Mouse (Mus musculus): ENCODE measurements around the gene Ccdc62. TPM values are rescaled to one million over a fixed set of nuclear protein-coding genes. Genes with fewer than 3 reads are reported as not detected.

Gene Ccdc62
- 1 to 10 TPM in 1 of 2 experiments, under 1 TPM in 1; 0.86 to 1.5 TPM for total RNA-seq (2023)

DNA sequence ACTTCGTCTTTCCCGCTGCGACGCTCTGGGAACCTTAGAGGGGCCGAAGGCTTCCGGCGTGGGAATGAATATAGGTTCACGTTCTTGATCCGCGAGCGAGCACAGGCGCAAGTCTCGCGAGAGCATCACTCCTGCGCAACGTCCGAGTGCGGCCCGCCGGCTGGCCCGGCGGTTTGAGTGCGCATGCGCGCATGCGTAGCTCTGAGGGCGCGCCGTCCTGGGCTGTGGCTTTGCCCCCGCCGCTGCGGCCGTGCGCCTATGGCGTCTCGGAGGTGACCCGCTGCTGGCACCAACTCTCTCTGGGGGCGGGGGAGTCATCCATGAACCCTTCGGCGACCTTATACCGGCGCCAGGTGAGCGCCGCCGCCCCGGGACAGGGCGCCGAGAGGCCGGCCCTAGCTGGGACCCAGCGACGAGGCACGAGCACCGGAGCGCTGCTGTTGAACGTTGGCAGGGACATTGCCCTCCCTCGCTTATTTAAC lies at the start of gene Ccdc62:
TSS of gene Ccdc62 (plus strand) at position 172 of the 482 bp plus-strand sequence.

DNA sequence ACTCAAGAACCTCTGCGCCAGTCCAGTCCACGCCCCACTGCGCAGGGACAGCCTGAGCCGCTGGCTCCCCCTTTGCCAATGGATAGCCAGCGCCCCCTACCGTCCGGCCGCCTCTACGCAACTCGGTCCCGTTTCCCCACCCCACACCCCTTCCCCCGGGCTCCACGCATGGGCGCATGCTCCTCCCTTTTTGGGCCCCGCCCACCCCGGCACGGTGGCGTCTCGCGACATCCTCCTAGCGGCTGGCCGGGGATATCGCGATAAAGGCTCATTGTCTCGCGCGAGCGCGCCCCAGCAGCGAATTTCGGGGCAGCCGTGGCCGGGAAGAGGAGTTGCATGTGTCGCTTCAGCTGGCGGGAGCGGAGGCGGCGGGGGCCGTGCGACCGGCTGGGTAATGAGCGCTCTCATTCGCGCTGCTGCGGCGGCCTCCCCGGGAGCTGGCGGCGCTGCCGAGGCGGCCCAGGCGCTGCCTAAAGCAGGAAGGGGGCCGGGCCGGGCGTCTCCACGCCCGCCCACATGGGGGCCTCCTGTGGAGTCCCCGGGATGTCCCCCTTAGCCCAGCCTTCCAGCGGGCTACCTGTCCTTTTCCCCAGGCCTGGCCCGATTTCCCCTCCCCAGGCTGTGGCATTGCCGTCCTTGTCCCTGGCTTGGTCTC lies 23.4 kb upstream of the Ccdc62 start, which contains the start of gene Denr:
TSS of gene Denr (plus strand) at position 200 of the 655 bp plus-strand sequence.

DNA sequence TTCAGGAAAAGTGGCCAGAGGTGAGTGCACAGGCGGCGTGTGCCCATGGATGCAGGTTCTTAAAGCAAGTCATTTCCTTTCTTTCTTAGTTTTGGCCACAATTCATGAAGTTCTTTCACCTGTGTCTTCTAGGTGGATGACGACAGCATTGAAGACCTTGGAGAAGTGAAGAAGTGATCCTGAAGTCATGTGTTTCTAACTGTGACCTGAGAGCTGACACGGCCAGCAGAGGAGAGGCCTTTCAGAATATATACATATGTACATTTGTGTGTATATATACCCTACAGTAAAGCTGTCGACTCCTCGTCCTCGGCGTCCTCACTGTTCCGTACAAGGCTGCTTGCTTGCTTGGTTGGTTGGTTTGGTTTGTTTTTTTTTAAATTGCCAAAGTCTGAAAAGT lies 3.4 kb upstream of the Ccdc62 start, which contains the start of gene Gm43518:
TSS of gene Gm43518 (plus strand) at position 301 of the 400 bp plus-strand sequence.

DNA sequence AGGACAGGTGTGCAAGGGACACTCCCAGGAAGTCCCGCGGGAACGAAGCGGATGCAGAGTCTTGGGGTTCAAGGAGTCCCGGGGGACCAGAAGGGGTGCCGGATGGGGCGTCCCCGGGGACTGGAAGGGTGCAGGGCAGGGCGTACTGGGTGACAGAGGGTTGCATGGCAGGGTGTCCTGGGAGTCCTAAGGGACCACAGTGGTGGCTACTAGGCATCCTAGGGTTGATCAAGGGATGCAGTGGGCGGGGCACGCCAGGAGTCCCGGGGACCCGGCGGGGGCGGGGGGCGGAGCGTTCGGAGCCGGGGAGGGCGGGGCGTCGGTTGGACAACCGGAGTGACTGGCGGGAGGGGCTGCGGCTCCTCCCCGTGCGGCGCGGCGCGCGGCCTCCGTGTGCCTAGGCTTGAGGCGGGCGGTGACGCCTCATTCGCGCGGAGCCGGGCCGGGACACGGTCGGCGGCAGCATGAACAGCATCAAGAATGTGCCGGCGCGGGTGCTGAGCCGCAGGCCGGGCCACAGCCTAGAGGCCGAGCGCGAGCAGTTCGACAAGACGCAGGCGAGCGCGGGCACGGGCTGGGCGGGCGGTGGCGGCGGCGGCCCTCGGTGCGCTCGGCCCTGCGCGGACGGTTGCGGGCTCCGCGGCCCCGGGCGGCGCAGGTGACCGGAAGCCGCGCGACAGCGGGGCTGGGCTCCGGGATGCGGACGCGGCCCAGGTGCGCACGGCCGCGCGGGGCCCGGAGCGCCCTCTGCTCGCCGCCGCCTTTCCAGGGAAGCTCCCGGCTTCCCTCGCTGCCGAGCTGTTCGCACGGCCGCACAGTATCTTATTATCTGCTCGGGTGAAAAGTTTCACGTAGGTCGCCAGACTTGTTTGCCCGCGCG lies 43.1 kb downstream of the Ccdc62 start, which contains the start of gene Hip1r:
TSS of gene Hip1r (plus strand) at position 330 of the 880 bp plus-strand sequence.

Other genes starting within 250 kb of the Ccdc62 start
- gene Clip1, start 246.1 kb upstream of the Ccdc62 start, total RNA-seq (2023), result 10 to 100 TPM; 94.8 to 97.0 TPM
- gene Zcchc8, start 209.6 kb upstream of the Ccdc62 start, total RNA-seq (2023), result 100 to 1,000 TPM in 1 of 2 experiments, 10 to 100 TPM in 1; 96.4 to 103 TPM
- gene Rsrc2, start 181.3 kb upstream of the Ccdc62 start, total RNA-seq (2023), result 100 to 1,000 TPM; 165 to 192 TPM
- 1 to 10 TPM; 1.1 to 2.3 TPM for gene Kntc1, start 181.0 kb upstream of the Ccdc62 start, total RNA-seq (2023)
- 10 to 100 TPM; 64.6 to 64.9 TPM for gene Hcar2, start 65.2 kb upstream of the Ccdc62 start, total RNA-seq (2023)
- not detected for gene Hcar1, start 50.7 kb upstream of the Ccdc62 start, total RNA-seq (2023)
- gene Denr, start 23.5 kb upstream of the Ccdc62 start, total RNA-seq (2023), result 10 to 100 TPM; 26.3 to 28.5 TPM
- 1 to 10 TPM in 1 of 2 experiments, not detected in 1; 1.1 TPM for gene Gm43518, start 3.3 kb upstream of the Ccdc62 start, total RNA-seq (2023)
- gene Hip1r, start 42.9 kb downstream of the Ccdc62 start, total RNA-seq (2023), result 10 to 100 TPM in 1 of 2 experiments, 1 to 10 TPM in 1; 8.0 to 11.8 TPM
- 10 to 100 TPM; 83.5 to 92.9 TPM for gene Vps37b, start 101.6 kb downstream of the Ccdc62 start, total RNA-seq (2023)
- gene Abcb9, start 165.1 kb downstream of the Ccdc62 start, total RNA-seq (2023), result 1 to 10 TPM; 1.8 to 2.8 TPM
- gene Ogfod2, start 181.6 kb downstream of the Ccdc62 start, total RNA-seq (2023), result 10 to 100 TPM; 14.3 to 16.3 TPM
- gene Arl6ip4, start 185.4 kb downstream of the Ccdc62 start, total RNA-seq (2023), result 10 to 100 TPM; 28.9 to 35.9 TPM

Measured in monocyte, adult 59 days (primary cell).